Comparison of ENCODE assay signal across 32 mouse cellular contexts in genomic region chr9:40791864-40792633, GRCm38 (mm10). TPM values are rescaled to one million over a fixed set of nuclear protein-coding genes. Genes with fewer than 3 reads are reported as not detected.
DNase-seq lines count a peak whose midpoint lies in the region; ATAC-seq lines count a peak whose summit lies in the region.
"Had no signal": no experiment of that assay in that cellular context is flagged by ENCODE, and none has a peak within 500 bp of the region (broad histone marks: within the 10 kb centered on the region; RNA-seq: fewer than 3 reads in every experiment).

No protein-coding gene starts in this region.

- no peak overlapping the region for H3K4me3 ChIP-seq in kidney, embryonic 14.5 days (ENCODE audit: low read length)
- no peak overlapping the region for H3K4me3 ChIP-seq in kidney, embryonic 16.5 days (ENCODE audit: low read length)
- H3K4me3 ChIP-seq in midbrain, embryonic 11.5 days (ENCODE audit: low read depth, low read length), result no peak overlapping the region
- H3K4me3 ChIP-seq in midbrain, embryonic 15.5 days, result no peak overlapping the region
- H3K4me3 ChIP-seq in hindbrain, embryonic 13.5 days, result no peak overlapping the region
- H3K4me3 ChIP-seq: embryonic facial prominence, embryonic 10.5 days; embryonic facial prominence, embryonic 13.5 days; erythroblast, embryonic 14.5 days; forebrain, embryonic 12.5 days; forebrain, embryonic 15.5 days; heart, adult 2 months; heart, embryonic 10.5 days; heart, embryonic 13.5 days; hindbrain, embryonic 15.5 days had no signal

- no peak overlapping the region for H3K4me2 ChIP-seq in kidney, embryonic 14.5 days (replicated peaks; ENCODE audit: low read depth, low read length)
- H3K4me2 ChIP-seq in kidney, embryonic 16.5 days (replicated peaks; ENCODE audit: low read depth, low read length), result no peak overlapping the region
- no peak overlapping the region for H3K4me2 ChIP-seq in midbrain, embryonic 11.5 days
- H3K4me2 ChIP-seq in midbrain, embryonic 15.5 days, result no peak overlapping the region
- no peak overlapping the region for H3K4me2 ChIP-seq in hindbrain, embryonic 13.5 days
- H3K4me2 ChIP-seq: embryonic facial prominence, embryonic 13.5 days; forebrain, embryonic 12.5 days; forebrain, embryonic 15.5 days; heart, embryonic 13.5 days; hindbrain, embryonic 15.5 days had no signal

- H3K36me3 ChIP-seq in kidney, embryonic 14.5 days (ENCODE audit: control insufficient read depth, insufficient read depth, low read length), result no peaks in the 10 kb centered on the region
- H3K36me3 ChIP-seq in kidney, embryonic 16.5 days (ENCODE audit: insufficient read depth, low read length), result no peaks in the 10 kb centered on the region
- no peaks in the 10 kb centered on the region for H3K36me3 ChIP-seq in midbrain, embryonic 11.5 days (ENCODE audit: control insufficient read depth, insufficient read depth, low read length)
- H3K36me3 ChIP-seq in midbrain, embryonic 15.5 days (replicated peaks), result no peaks in the 10 kb centered on the region
- H3K36me3 ChIP-seq in hindbrain, embryonic 13.5 days, result no peaks in the 10 kb centered on the region
- H3K36me3 ChIP-seq: embryonic facial prominence, embryonic 10.5 days; embryonic facial prominence, embryonic 13.5 days; forebrain, embryonic 12.5 days; forebrain, embryonic 15.5 days; G1E; heart, embryonic 10.5 days; heart, embryonic 13.5 days; hindbrain, embryonic 15.5 days had no signal

- no peak overlapping the region for H3K9ac ChIP-seq in kidney, embryonic 14.5 days (ENCODE audit: low read depth, low read length)
- no peak overlapping the region for H3K9ac ChIP-seq in kidney, embryonic 16.5 days (replicated peaks; ENCODE audit: low read length)
- no peak overlapping the region for H3K9ac ChIP-seq in midbrain, embryonic 11.5 days (ENCODE audit: low read length)
- no peak overlapping the region for H3K9ac ChIP-seq in midbrain, embryonic 15.5 days
- no peak overlapping the region for H3K9ac ChIP-seq in hindbrain, embryonic 13.5 days
- H3K9ac ChIP-seq: embryonic facial prominence, embryonic 13.5 days; forebrain, embryonic 12.5 days; forebrain, embryonic 15.5 days; heart, embryonic 13.5 days; hindbrain, embryonic 15.5 days had no signal

- H3K9me3 ChIP-seq in kidney, embryonic 14.5 days (ENCODE audit: control insufficient read depth, low read length), result no peaks in the 10 kb centered on the region
- H3K9me3 ChIP-seq in kidney, embryonic 16.5 days (ENCODE audit: low read length), result no peaks in the 10 kb centered on the region
- no peaks in the 10 kb centered on the region for H3K9me3 ChIP-seq in midbrain, embryonic 11.5 days (ENCODE audit: control insufficient read depth, low read length)
- no peaks in the 10 kb centered on the region for H3K9me3 ChIP-seq in midbrain, embryonic 15.5 days
- H3K9me3 ChIP-seq in hindbrain, embryonic 13.5 days, result no peaks in the 10 kb centered on the region
- H3K9me3 ChIP-seq: embryonic facial prominence, embryonic 10.5 days; embryonic facial prominence, embryonic 13.5 days; forebrain, embryonic 12.5 days; forebrain, embryonic 15.5 days; G1E; heart, embryonic 10.5 days; heart, embryonic 13.5 days; hindbrain, embryonic 15.5 days had no signal

- H3K27ac ChIP-seq in kidney, embryonic 14.5 days (ENCODE audit: low read depth, low read length), result no peak overlapping the region
- no peak overlapping the region for H3K27ac ChIP-seq in kidney, embryonic 16.5 days (ENCODE audit: low read length)
- no peak overlapping the region for H3K27ac ChIP-seq in midbrain, embryonic 11.5 days (ENCODE audit: low read depth, low read length)
- no peak overlapping the region for H3K27ac ChIP-seq in midbrain, embryonic 15.5 days
- H3K27ac ChIP-seq in hindbrain, embryonic 13.5 days, result no peak overlapping the region
- H3K27ac ChIP-seq: embryonic facial prominence, embryonic 10.5 days; embryonic facial prominence, embryonic 13.5 days; forebrain, embryonic 12.5 days; forebrain, embryonic 15.5 days; heart, adult 2 months; heart, embryonic 10.5 days; heart, embryonic 13.5 days; hindbrain, embryonic 15.5 days had no signal

- H3K4me1 ChIP-seq in kidney, embryonic 14.5 days (ENCODE audit: control insufficient read depth, insufficient read depth, low read length), result no peaks in the 10 kb centered on the region
- H3K4me1 ChIP-seq in kidney, embryonic 16.5 days (ENCODE audit: insufficient read depth, low read length), result peaks cover 7% of the 10 kb centered on the region; the same call in 1 of the 2 replicates
- H3K4me1 ChIP-seq in midbrain, embryonic 11.5 days (ENCODE audit: control insufficient read depth, insufficient read depth, low read length), result no peaks in the 10 kb centered on the region
- H3K4me1 ChIP-seq in midbrain, embryonic 15.5 days, result no peaks in the 10 kb centered on the region
- no peaks in the 10 kb centered on the region for H3K4me1 ChIP-seq in hindbrain, embryonic 13.5 days (replicated peaks)
- H3K4me1 ChIP-seq: embryonic facial prominence, embryonic 13.5 days; forebrain, embryonic 12.5 days; forebrain, embryonic 15.5 days; hindbrain, embryonic 15.5 days had no signal

- peak; percentile 68 for DNase-seq in midbrain, embryonic 11.5 days (ENCODE audit: low spot score, missing footprints)
- DNase-seq in NIH3T3 (ENCODE audit: low read depth), result peak; percentile 37
- DNase-seq in yolk sac, embryonic 10.5 days (ENCODE audit: low spot score), result peak; percentile 54
- DNase-seq in urinary bladder, postnatal 36 days (ENCODE audit: low spot score in 2 of 2), result no peak
- DNase-seq: adrenal gland, adult 8-10 months; adrenal gland, postnatal 25 days; B cell, adult 2 months; cerebellum, adult 11-12 months; cerebellum, adult 8-10 months; cerebellum, postnatal 10 days; cerebellum, postnatal 36 days; embryo, embryonic 11 days; gastrocnemius, postnatal 10 days; gastrocnemius, postnatal 36 days; heart, adult 2 months; heart, postnatal 14 days; heart, postnatal 4 days had no signal

- WGBS in kidney, embryonic 14.5 days, result 65% methylated on average over 6 of the region's 6 CpGs
- WGBS in kidney, embryonic 16.5 days, result 62% methylated on average over 6 of the region's 6 CpGs
- WGBS in midbrain, embryonic 11.5 days, result 71% methylated on average over 6 of the region's 6 CpGs
- WGBS in midbrain, embryonic 15.5 days, result 63% methylated on average over 6 of the region's 6 CpGs
- WGBS in hindbrain, embryonic 13.5 days, result 69% methylated on average over 6 of the region's 6 CpGs

- ATAC-seq in kidney, embryonic 14.5 days (ENCODE audit: low FRiP score, low TSS enrichment), result 0 out of 2 replicates have a peak, but pooled peaks have one; percentile 24
- no peak for ATAC-seq in kidney, embryonic 16.5 days (ENCODE audit: low FRiP score, low TSS enrichment)
- ATAC-seq in midbrain, embryonic 11.5 days (ENCODE audit: low FRiP score), result no peak
- ATAC-seq in midbrain, embryonic 15.5 days (replicated peaks), result no peak
- no peak for ATAC-seq in hindbrain, embryonic 13.5 days (ENCODE audit: low FRiP score)
- ATAC-seq: activated CD4-positive, CD25-positive, alpha-beta regulatory T cell, adult 4 months; CD4-positive, CD25-positive, alpha-beta regulatory T cell, adult 4 months; forebrain, embryonic 15.5 days had no signal

- no peaks in the 10 kb centered on the region for H3K27me3 ChIP-seq in kidney, embryonic 14.5 days (ENCODE audit: control insufficient read depth, insufficient read depth, low read length)
- no peaks in the 10 kb centered on the region for H3K27me3 ChIP-seq in kidney, embryonic 16.5 days (ENCODE audit: insufficient read depth, low read length)
- no peaks in the 10 kb centered on the region for H3K27me3 ChIP-seq in midbrain, embryonic 11.5 days (ENCODE audit: control insufficient read depth, insufficient read depth, low read length)
- no peaks in the 10 kb centered on the region for H3K27me3 ChIP-seq in midbrain, embryonic 15.5 days (replicated peaks)
- H3K27me3 ChIP-seq in hindbrain, embryonic 13.5 days, result no peaks in the 10 kb centered on the region
- H3K27me3 ChIP-seq: embryonic facial prominence, embryonic 13.5 days; forebrain, embryonic 12.5 days; forebrain, embryonic 15.5 days; heart, embryonic 13.5 days; hindbrain, embryonic 15.5 days had no signal

RNA-seq across cellular contexts. Expression of gene Hspa8, which starts 8.7 kb away (rescaled TPM):
- polyA plus RNA-seq in kidney, embryonic 14.5 days (2014; fragmentation: Nextera tagmentation; extraction: Ambion mirVana), result 2,147 and 3,036 TPM in 2 replicates
- 2,859 and 3,187 TPM in 2 replicates for polyA plus RNA-seq in kidney, embryonic 16.5 days (2015; fragmentation: Nextera tagmentation; extraction: Ambion mirVana)
- polyA plus RNA-seq in midbrain, embryonic 11.5 days (2014; fragmentation: Nextera tagmentation; extraction: Ambion mirVana), result 3,704 and 3,886 TPM in 2 replicates
- 3,196 and 3,218 TPM in 2 replicates for polyA plus RNA-seq in midbrain, embryonic 15.5 days (2015; fragmentation: Nextera tagmentation; extraction: Ambion mirVana)
- polyA plus RNA-seq in hindbrain, embryonic 13.5 days (2015; fragmentation: Nextera tagmentation; extraction: Ambion mirVana), result 2,762 and 2,865 TPM in 2 replicates

Comparison
In these comparisons a context has a peak if more than half of its experiments do, and no peak if none do; other contexts are left out.
1. DNase-seq: peak in midbrain, embryonic 11.5 days (single experiment), NIH3T3 (single experiment) and yolk sac, embryonic 10.5 days (single experiment); none in urinary bladder, postnatal 36 days (0 of 2).